Mouse (Mus musculus): Measurements from ENCODE around the gene Ppp1r10.

The Ppp1r10 gene

GRCm38 (mm10) chr17:35903343-35903991 lies 12.8 kb upstream of the Ppp1r10 start:
- DNase-seq (ENCODE audit: low read depth, low spot score) = no peak

- DNase-seq (ENCODE audit: low read depth, low spot score) = no peak
These were observed 12.3 kb upstream of the Ppp1r10 start for GRCm38 (mm10) chr17:35903992-35904355.

DNA sequence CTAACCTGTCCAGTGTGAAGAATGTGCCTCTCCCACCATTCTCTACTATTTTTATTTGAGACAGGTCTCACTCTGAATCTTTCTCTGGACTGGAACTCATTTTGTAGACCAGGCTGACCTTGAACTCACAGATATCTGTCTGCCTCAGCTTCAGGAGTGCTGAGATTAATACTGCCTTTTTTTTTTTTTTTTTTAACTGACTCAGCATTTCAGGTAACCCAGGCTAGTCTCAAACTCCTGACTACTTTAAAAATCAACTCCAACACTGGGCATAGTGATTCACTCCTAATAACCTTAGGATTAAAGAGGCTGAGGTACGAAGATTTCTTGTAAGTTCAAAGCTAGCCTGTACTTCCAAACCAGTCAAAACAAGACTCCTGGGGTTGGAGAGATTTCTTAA lies 10.6 kb upstream of the Ppp1r10 start:
- no peak for DNase-seq (ENCODE audit: low read depth, low spot score)

DNA sequence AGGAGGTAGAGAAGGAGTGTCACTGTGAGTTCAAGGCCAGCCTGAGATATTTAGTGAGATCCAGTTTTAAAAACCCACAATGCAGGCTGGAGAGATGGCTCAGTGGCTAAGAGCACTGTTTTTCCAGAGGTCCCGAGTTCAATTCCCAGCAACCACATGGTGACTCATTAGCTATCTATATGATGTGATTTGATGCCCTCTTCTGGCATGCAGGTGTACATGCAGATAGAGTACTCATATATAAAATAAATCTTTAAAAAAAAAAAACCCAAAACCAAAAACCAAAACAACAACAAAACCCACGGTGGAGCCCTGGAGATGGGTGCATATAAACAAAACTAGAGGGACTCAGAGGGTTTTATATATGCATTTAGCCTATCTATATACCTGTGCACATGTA lies 8.6 kb upstream of the Ppp1r10 start:
- no peak for DNase-seq (ENCODE audit: low read depth, low spot score)

GRCm38 (mm10) chr17:35909186-35909918 lies 6.9 kb upstream of the Ppp1r10 start:
- DNase-seq (ENCODE audit: low read depth, low spot score) = no peak

- peak; percentile 85 for DNase-seq (ENCODE audit: low read depth, low spot score)
These were observed 6.3 kb upstream of the Ppp1r10 start, which contains the start of gene Atat1 for GRCm38 (mm10) chr17:35909919-35910369. TSS of gene Atat1 (minus strand) at chr17:35910075.

- DNase-seq (ENCODE audit: low read depth, low spot score) = no peak
These were observed 1.3 kb upstream of the Ppp1r10 start for GRCm38 (mm10) chr17:35914975-35915374.

- no peak for DNase-seq (ENCODE audit: low read depth, low spot score)
These were observed 517 bp upstream of the Ppp1r10 start for GRCm38 (mm10) chr17:35915538-35916296.

DNA sequence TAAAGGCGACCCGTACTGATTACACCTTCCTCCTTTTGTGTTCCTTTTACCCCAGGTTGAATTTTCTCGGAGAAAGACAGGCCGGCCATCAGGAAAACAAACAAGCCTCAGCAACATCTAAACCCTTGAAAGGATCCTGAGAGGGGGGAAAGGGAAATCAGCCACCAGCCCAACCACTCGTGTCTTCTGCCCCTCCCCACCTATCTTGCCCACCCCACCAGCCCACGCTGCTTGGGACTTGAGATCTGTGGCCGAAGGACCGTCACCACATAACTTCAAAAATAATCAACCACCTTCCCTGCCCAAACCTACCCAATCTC lies 869 bp downstream of the Ppp1r10 start:
- no peak for DNase-seq (ENCODE audit: low read depth, low spot score)

GRCm38 (mm10) chr17:35917463-35918251 lies 1.4 kb downstream of the Ppp1r10 start:
- peak; percentile 77 for DNase-seq (ENCODE audit: low read depth, low spot score)

DNA sequence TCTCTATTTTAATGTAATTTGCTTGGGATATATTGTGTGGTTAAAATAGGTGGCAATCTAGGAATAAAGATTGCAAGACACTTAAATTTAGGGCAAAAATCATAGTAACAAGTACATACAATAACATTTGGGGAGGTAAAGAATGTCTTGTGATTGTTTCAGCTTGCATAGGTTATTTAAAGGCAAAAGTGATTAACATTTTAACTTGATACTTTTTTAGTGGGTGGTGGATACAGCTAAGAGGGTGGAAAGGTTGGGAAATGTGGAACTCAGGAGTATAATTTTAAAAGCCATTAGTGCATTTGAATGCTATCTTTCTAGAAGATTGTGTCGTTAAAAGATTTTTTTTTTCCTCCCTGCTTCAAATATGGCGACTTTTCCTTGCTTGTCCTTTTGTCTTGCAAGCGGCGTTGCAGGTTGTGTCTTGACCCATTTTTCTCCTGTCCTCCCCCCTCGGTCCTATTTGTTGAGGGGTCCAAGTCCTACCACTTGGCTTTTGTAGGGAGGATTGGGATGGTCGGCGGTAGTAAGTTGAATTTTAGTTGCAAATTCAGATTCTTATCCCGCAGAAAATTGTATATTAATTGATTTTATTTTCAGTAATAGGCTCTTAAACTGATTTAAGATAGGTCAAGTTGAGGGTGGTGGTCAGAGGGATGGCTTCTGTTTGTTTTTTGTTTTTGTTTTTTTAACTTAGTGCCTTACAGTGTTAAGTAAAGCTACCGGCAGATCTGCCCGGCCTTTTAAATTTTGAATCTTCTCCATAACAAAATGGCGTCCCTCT lies 2.2 kb downstream of the Ppp1r10 start:
- DNase-seq (ENCODE audit: low read depth, low spot score) = peak; percentile 50

- DNase-seq (ENCODE audit: low read depth, low spot score) = peak; percentile 98
These were observed 3.0 kb downstream of the Ppp1r10 start for GRCm38 (mm10) chr17:35919060-35919715.

GRCm38 (mm10) chr17:35919864-35920301 lies 3.6 kb downstream of the Ppp1r10 start:
- DNase-seq (ENCODE audit: low read depth, low spot score) = no peak

GRCm38 (mm10) chr17:35920384-35920783 lies 4.2 kb downstream of the Ppp1r10 start:
- DNase-seq (ENCODE audit: low read depth, low spot score) = no peak

- no peak for DNase-seq (ENCODE audit: low read depth, low spot score)
These were observed 4.8 kb downstream of the Ppp1r10 start for GRCm38 (mm10) chr17:35920862-35921562.

GRCm38 (mm10) chr17:35921710-35922109 lies 5.5 kb downstream of the Ppp1r10 start:
- DNase-seq (ENCODE audit: low read depth, low spot score) = no peak

DNA sequence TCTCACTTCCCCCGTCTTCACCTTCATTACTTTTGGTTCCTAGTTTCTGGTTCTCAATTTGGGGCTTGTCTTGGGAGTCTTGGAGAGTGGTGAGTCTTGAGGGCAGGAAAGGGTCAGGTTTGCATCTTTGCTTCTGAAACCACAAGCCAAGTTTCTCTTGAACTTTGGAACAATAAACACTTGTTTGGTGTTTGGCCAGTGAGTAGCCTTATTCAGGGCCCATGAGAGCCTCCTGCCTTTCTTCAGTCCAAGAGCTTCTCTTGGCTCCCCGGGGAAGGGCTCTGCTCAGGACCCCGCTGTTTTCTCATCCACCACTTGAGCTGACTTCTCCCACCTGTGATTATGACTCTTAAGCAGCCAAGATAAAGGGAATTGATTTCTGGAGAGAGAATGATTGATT lies 6.3 kb downstream of the Ppp1r10 start:
- no peak for DNase-seq (ENCODE audit: low read depth, low spot score)

DNA sequence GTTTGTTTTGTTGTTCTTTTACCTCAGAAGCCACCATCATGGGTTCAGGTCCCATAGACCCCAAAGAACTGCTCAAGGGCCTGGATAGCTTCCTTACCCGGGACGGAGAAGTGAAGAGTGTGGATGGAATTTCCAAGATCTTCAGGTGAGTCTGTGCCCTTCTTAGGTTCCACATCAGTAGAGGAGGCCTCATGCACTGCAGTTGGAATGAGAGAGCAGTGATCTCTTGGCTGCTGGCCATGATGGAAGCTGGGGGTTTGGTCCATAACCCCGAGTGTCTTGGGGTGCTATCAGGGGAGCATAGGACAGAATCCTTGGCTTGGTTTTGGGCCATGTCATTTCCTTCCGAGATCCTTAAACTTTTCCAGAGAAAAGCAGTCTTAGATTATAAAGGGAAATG lies 7.0 kb downstream of the Ppp1r10 start:
- no peak for DNase-seq (ENCODE audit: low read depth, low spot score)

DNA sequence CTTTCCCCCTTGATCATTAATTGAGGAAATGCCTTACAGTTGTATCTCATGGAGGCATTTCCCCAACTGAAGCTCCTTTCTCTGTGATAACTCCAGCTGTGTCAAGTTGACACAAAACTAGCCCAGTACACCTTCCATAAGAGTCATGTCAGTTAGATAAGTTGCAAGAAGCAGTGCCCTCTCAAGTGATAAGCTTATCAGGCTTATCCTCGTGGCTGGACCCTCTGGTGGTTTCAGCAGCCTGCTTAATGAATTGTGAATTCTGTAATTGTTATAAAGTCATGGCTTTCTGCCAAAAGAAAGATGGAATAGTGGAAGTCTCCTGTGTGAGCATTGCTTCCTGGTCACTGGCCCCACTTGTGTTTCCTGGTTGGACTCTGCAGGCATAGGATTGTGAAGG lies 11.2 kb downstream of the Ppp1r10 start:
- DNase-seq (ENCODE audit: low read depth, low spot score) = no peak

DNA sequence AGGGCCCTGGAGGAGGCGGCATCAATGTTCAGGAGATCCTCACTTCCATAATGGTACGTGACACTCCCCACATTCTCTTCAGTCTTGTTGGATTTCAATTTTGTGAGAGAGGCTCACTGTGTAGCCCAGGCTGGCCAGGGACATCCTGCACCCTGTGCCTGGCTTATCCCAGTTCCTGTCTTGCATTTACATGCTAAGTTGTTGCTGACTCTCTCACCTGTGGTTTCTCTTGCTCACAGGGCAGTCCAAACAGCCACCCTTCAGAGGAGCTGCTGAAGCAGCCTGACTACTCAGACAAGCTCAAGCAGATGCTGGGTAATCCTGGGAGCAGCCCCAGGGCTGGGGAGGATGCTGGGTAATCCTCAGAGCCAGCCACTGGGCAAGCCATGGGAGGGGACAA lies 13.3 kb downstream of the Ppp1r10 start:
- DNase-seq (ENCODE audit: low read depth, low spot score) = no peak

All from telencephalon, adult 2 months (tissue).